Comparison of ENCODE assay signal across 8 mouse cellular contexts in genomic region chr19:53824872-53825680, GRCm38 (mm10).
A peak's percentile ranks its signal among the peaks of the same experiment; 100 is the strongest.
DNase-seq lines count a peak whose midpoint lies in the region; ATAC-seq and TF ChIP-seq lines count a peak whose summit lies in the region.

No protein-coding gene starts in this region.

- H3K9me3 ChIP-seq in embryonic facial prominence, embryonic 13.5 days = no peaks in the 10 kb centered on the region
- no peaks in the 10 kb centered on the region for H3K9me3 ChIP-seq in hindbrain, embryonic 14.5 days (ENCODE audit: control insufficient read depth, low read length)

- H3K36me3 ChIP-seq in heart, adult 2 months (ENCODE audit: control insufficient read depth, insufficient read depth, low read length) = peaks cover 17% of the 10 kb centered on the region
- H3K36me3 ChIP-seq in embryonic facial prominence, embryonic 13.5 days = no peaks in the 10 kb centered on the region
- no peaks in the 10 kb centered on the region for H3K36me3 ChIP-seq in hindbrain, embryonic 14.5 days (replicated peaks; ENCODE audit: control insufficient read depth, insufficient read depth)

- 58% methylated on average over 21 of the region's 21 CpGs for WGBS in heart, adult 2 months
- 62% methylated on average over 21 of the region's 21 CpGs for WGBS in embryonic facial prominence, embryonic 13.5 days
- WGBS in hindbrain, embryonic 14.5 days = 71% methylated on average over 21 of the region's 21 CpGs

- peak; percentile 54 for TF ChIP-seq POLR2A in heart, adult 2 months (IDR thresholded peaks at IDR 0.05; ENCODE audit: insufficient read depth, low read depth, low read length)

- peak; percentile 47 for TF ChIP-seq CTCF in heart, adult 2 months (IDR thresholded peaks at IDR 0.05)

- no peaks in the 10 kb centered on the region for H3K79me2 ChIP-seq in heart, adult 2 months (replicated peaks; ENCODE audit: control insufficient read depth, insufficient read depth, low read length)

- H3K4me3 ChIP-seq in heart, adult 2 months = peak overlapping the region; percentile 44
- H3K4me3 ChIP-seq in embryonic facial prominence, embryonic 13.5 days = peak overlapping the region; percentile 37
- peak overlapping the region; percentile 28 for H3K4me3 ChIP-seq in hindbrain, embryonic 14.5 days (replicated peaks; ENCODE audit: low read length)

- ATAC-seq in embryonic facial prominence, embryonic 13.5 days (ENCODE audit: insufficient number of reproducible peaks, insufficient read depth, low FRiP score, low TSS enrichment, low read depth) = 0 out of 2 replicates have a peak, but pooled peaks have one; percentile 32
- peak; percentile 73; the same call in 1 of the 2 replicates for ATAC-seq in hindbrain, embryonic 14.5 days (ENCODE audit: low FRiP score)

- peak; percentile 45 for DNase-seq in heart, adult 2 months
- DNase-seq in heart, postnatal 36 days = no peak
- DNase-seq in MN1 (ENCODE audit: low spot score) = peak; percentile 40
- peak; percentile 65 for DNase-seq in hindbrain, embryonic 14.5 days (ENCODE audit: low spot score)
- peak; percentile 59 for DNase-seq in lung, postnatal 36 days
- DNase-seq in telencephalon, adult 2 months (ENCODE audit: low read depth, low spot score) = peak; percentile 52
- no peak for DNase-seq in layer of hippocampus, adult 9-10 months (ENCODE audit: low spot score)

- H3K9ac ChIP-seq in heart, adult 2 months (ENCODE audit: low read depth, low read length) = peak overlapping the region; percentile 19; the same call in 1 of the 2 replicates
- H3K9ac ChIP-seq in embryonic facial prominence, embryonic 13.5 days = 0 out of 2 replicates have a peak overlapping the region, but pooled peaks have one; percentile 27
- peak overlapping the region; percentile 40 for H3K9ac ChIP-seq in hindbrain, embryonic 14.5 days

- H3K27ac ChIP-seq in heart, adult 2 months = peak overlapping the region; percentile 69
- H3K27ac ChIP-seq in embryonic facial prominence, embryonic 13.5 days = no peak overlapping the region
- no peak overlapping the region for H3K27ac ChIP-seq in hindbrain, embryonic 14.5 days

- intact Hi-C loops in heart, adult 2 months (cut with DNase I) = loop anchor here (5.0 kb wide), 1 partner anchor 58 kb away; no protein-coding TSS in a partner anchor
- intact Hi-C loops in heart, postnatal 36 days (cut with DNase I) = no loop called here

- TF ChIP-seq EP300 in heart, adult 2 months (IDR thresholded peaks at IDR 0.05; ENCODE audit: insufficient read depth, low read depth, low read length) = 0 out of 2 replicates have a peak, but pooled peaks have one; percentile 28

- H3K27me3 ChIP-seq in heart, adult 2 months (ENCODE audit: control insufficient read depth, insufficient read depth, low read length) = no peaks in the 10 kb centered on the region
- H3K27me3 ChIP-seq in embryonic facial prominence, embryonic 13.5 days = no peaks in the 10 kb centered on the region
- no peaks in the 10 kb centered on the region for H3K27me3 ChIP-seq in hindbrain, embryonic 14.5 days (ENCODE audit: control insufficient read depth, insufficient read depth, low read length)

- peak overlapping the region; percentile 45 for H3K4me2 ChIP-seq in embryonic facial prominence, embryonic 13.5 days
- H3K4me2 ChIP-seq in hindbrain, embryonic 14.5 days (replicated peaks) = peak overlapping the region; percentile 49

- H3K4me1 ChIP-seq in heart, adult 2 months (ENCODE audit: control insufficient read depth, insufficient read depth, low read length) = peaks cover 3% of the 10 kb centered on the region
- H3K4me1 ChIP-seq in embryonic facial prominence, embryonic 13.5 days = peaks cover 3% of the 10 kb centered on the region; the same call in 1 of the 2 replicates
- no peaks in the 10 kb centered on the region; the same call in 1 of the 2 replicates for H3K4me1 ChIP-seq in hindbrain, embryonic 14.5 days (replicated peaks; ENCODE audit: control insufficient read depth, insufficient read depth, low read length)

Comparison
In these comparisons a context has a peak if more than half of its experiments do, and no peak if none do; other contexts are left out.
1. DNase-seq: peak in heart, adult 2 months (2 of 2), MN1 (single experiment), hindbrain, embryonic 14.5 days (single experiment), lung, postnatal 36 days (single experiment) and telencephalon, adult 2 months (single experiment); none in heart, postnatal 36 days (0 of 2) and layer of hippocampus, adult 9-10 months (single experiment).
2. Peak in every context shown above with its lines, with median percentiles within 50 percentile points of each other: H3K4me3 ChIP-seq and H3K9ac ChIP-seq.